Mouse (Mus musculus): Measurements from ENCODE around the gene Batf.

Batf gene

DNA sequence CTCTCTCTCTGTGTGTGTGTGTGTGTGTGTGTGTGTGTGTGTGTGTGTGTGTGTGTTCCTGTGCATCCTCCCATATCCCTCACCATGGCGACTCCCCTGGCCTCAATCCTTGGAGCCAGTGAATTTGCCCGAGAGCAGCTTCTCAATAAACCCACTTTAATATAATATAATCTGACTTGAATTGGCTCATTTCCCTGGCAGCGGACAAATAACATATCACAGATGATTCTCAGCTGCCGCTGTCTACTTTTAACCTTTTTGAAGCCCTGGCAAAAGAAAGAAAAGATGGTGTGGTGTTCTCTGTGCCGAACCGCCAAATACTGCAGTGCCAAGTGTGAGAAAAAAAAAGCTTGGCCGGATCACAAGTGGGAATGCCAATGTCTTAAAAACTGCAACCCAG, 41.7 kb downstream of the Batf start:
- DNase-seq (ENCODE audit: low spot score) = no peak

GRCm38 (mm10) chr12:85729022-85729944, 42.8 kb downstream of the Batf start:
- peak; percentile 14 for DNase-seq (ENCODE audit: low spot score)

GRCm38 (mm10) chr12:85729945-85730290, 43.4 kb downstream of the Batf start:
- DNase-seq (ENCODE audit: low spot score) = no peak

DNA sequence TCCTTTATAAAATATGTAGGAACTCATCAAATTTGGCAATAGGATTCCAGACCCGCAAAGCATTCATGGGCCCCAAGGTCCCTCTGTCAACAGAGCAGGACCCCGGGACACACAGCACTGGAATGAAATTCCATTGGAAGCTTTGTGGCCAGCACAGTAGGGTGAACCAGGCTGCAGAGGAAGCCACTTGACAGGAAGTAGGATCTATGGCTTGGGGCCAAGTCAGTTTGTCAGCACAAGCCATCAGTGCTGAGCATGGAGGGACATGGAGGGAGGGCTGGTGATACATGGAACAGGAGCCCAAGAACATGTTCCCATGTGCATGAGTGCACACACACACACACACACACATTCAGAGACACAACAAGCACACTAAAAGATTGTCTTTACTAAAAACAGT, 49.7 kb downstream of the Batf start:
- no peak for DNase-seq (ENCODE audit: low spot score)

- DNase-seq (ENCODE audit: low spot score) = no peak
These were observed 50.5 kb downstream of the Batf start for GRCm38 (mm10) chr12:85736960-85737359.

DNA sequence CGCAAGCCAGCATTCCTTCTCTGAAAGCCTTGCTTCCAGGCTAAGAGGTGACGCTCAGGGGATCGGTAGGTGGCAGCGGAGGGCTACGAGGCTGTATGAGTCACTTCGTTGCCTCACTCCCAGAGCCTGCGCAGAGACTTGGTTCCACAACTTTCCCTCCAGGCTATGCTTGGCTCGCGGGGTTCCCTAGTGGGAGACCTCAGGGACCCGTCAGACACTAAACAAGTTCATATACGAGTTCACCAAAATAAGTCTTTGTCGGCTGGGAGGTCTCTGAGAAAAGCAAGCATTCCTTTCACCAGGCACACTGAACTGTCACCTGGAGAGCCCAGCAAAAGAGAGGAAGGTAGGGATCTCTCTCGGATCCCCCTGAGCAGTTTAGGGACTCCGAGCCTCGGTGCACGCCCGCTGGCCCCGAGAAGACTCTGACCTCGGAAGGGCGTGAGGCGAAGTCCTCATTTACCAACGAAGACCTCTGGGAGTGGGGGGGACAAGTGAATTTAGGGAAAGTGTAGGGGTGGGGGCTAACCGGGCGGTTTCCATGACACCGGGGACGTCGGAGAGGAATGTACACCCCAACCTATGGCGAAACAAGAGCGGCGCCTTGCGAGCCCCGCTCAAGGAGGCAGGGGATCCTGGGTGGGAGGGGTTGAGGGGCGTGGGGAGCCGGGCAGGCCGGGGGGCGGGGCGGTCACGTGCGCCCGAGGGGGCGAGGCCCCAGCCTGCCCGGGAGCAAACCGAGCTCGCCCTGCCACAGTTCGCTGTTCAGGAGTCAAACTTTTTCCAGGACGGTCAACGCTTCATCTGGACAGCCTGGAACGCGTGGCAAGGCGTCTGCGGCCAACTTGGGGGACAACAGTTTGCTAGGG, 59.6 kb downstream of the Batf start, which contains the start of gene Flvcr2:
Gene Flvcr2 (plus strand): TSS at position 713 of the 869 bp plus-strand sequence.
- DNase-seq (ENCODE audit: low spot score) = peak; percentile 54

DNA sequence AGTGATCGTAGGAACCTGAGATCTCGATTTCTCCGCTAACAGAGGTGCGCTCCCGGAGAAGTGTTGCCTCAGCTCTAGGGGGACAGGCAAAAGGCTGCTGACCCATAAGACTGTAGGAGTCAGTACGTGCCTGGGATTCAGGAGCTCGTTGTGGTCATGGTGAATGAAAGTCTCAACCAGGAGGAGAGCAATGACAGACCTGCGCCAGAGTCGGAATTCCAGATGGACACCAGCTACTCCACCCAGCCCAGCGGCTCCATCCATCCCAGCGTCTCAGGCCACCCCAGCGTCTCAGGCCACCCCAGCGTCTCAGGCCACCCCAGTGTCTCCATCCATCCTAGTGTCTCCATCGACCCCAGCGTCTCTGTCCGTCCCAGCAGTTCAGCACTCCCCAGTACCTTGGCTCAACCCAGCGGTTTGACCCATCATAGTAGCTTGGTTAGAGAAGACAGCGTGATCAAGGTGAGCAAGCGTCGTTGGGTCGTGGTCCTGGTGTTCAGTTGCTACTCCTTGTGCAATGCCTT, 60.3 kb downstream of the Batf start:
- DNase-seq (ENCODE audit: low spot score) = no peak

DNA sequence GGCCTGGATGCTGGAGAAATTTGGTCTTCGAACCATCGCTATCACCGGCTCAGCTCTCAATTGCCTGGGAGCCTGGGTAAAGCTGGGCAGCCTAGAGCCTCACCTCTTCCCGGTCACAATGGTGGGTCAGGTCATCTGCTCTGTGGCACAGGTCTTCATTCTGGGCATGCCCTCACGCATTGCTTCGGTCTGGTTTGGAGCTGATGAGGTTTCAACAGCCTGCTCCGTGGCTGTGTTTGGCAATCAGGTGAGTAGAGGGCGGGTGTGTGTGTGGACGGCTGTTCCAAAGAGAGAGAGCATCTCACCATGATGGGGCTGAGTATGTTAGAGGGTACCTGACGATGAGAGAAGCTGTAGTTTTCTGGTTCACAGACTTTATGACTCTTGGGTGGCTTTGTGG, 60.9 kb downstream of the Batf start:
- no peak for DNase-seq (ENCODE audit: low spot score)

DNA sequence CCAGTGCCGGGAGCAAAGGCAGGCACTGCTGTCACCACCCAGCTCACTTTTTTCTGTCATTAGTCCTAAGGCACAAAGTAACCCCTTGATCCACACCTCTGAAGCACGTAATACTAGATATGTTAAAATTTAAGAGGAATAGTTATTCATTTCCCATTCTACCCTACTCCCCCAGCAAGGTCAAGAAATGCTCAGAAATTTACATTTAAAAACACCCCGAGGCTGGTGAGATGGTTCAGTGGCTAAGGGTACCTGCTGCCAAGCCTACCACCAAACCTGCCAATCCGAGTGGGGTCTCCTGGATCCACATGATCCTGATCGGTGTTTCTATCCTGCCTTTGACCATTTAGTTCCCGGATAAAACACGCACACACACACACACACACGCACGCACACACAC, 63.4 kb downstream of the Batf start:
- DNase-seq (ENCODE audit: low spot score) = no peak

GRCm38 (mm10) chr12:85752116-85752515, 65.6 kb downstream of the Batf start:
- DNase-seq (ENCODE audit: low spot score) = no peak

DNA sequence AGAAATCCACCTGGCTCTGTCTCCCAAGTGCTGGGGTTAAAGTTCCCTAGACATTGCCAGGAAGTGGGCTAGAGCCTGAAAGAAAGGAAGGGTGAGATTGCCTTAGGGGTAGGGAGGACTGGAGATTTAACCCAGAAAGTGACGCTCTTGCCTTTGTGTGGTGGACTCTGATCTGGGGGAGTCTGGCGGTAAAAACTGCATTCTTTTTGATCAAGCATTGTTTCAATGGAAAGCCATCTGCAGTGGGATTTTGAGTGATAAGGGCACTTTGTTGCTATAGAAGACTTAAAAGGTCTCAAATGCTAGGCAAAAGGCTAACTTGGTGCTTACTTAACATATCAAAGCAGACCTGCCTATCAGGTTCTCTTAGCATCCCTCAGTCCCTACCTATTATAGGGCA, 66.8 kb downstream of the Batf start:
- no peak for DNase-seq (ENCODE audit: low spot score)

DNA sequence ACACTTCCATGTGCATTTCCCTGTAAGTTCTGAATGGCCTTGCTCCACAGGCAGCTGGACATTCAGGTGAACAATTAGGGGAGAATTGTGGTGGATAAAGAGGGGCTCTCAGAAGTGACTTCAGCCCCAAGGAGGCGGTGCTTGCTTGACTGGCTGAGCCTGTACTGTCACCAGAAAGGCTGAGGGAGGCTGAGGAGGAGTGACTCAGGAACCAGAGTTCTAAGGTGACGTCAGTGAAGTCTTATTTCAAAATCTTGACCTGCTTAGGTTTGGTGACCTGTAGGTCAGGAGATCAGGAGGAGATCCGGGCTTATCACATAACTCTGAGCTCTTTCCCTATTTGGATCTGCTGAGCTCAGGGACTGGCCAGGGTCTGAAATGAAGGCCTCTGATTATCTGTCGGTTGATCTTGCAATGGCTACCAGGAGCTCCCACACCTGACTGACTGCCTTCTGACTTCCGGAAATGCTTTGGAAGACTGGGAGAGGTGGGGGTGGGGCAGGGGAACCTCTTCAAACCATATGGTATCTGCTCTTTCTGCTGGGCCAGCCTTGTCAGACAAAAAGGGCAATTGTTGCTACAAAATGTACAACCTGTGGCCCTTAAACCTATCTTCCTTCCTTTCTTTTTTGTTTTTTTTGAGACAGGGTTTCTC, 68.3 kb downstream of the Batf start:
- DNase-seq (ENCODE audit: low spot score) = no peak

GRCm38 (mm10) chr12:85756455-85756854, 70.0 kb downstream of the Batf start:
- DNase-seq (ENCODE audit: low spot score) = no peak

- no peak for DNase-seq (ENCODE audit: low spot score)
These were observed 70.6 kb downstream of the Batf start for GRCm38 (mm10) chr12:85757074-85757473.
